Mouse (Mus musculus) embryonic stem cell, embryonic (primary cell): ENCODE measurements at regions not wholly inside any gene's neighbourhood (a gene's known extent, or its start where the extent isn't known, plus 50 kb on each side); places are given as distances from the start of the nearest gene placed in this dataset.

Experiments used
- CTCF ChIA-PET, 4 experiments: fragments of 300-600 bp in 2 of 4; fragments of 350-600 bp in 2 of 4; sonication (Branson Sonifier 250); formaldehyde crosslinking; loops; one replicate each; lab custom pipeline; 2022; ENCODE audit warnings: inconsistent platforms in 2 of 4; lab: Charles Lee
- POLR2A ChIA-PET, 4 experiments: fragments of 300-600 bp in 2 of 4; fragments of 350-600 bp in 2 of 4; sonication (Branson Sonifier 250); formaldehyde crosslinking; loops; one replicate each; lab custom pipeline; 2022; ENCODE audit warnings: antibody characterized with exemption in 4 of 4, inconsistent platforms in 1 of 4; lab: Charles Lee

GRCm38 (mm10) chr2:61386966-61387365, 191.4 kb upstream of the Tank start:
- ChIA-PET CTCF (no interaction called here), POLR2A (interaction anchor here in 1 of 4 experiments (0.7 kb wide), 1 partner anchor 351 kb away, joined by 3 read pairs; no protein-coding TSS in a partner anchor)

- ChIA-PET POLR2A (no interaction called here), CTCF (no interaction called here)
Observed at GRCm38 (mm10) chr2:61384467-61384866, 193.9 kb upstream of the Tank start.

DNA sequence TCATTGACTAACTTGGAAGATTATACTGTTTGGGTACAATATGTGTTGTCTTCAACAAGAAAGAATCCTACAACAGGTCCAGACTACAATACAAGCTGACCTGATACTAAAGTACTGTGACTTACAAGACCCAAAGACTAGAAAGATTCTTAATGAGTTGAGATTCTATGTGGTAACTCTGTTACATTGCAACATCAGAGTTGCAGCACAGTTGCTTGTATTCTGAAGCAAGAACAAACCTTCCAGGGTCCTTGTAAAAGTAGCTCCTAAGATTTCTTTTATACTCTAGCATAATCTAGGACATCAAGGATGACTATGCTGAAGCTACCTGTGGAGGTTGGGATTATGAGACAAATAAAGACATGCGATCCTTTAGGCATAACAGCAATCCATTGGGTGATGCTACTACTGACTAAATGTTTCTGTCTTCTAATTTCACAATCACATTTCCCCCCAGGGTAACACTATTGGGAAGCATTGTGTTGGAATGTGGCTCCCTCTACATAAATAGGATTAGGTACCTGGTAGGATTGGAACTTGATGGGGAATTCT, 194.6 kb upstream of the Tank start:
- ChIA-PET CTCF (no interaction called here), POLR2A (no interaction called here)

GRCm38 (mm10) chr2:61379076-61379475, 199.3 kb upstream of the Tank start:
- POLR2A ChIA-PET: no interaction called here
- CTCF ChIA-PET: interaction anchor here in 2 of 4 experiments (0.6 kb wide), 4 partner anchors 74 to 827 kb away, joined by 3 to 4 read pairs (median 3); no protein-coding TSS in a partner anchor

GRCm38 (mm10) chr2:61378297-61378696, 200.1 kb upstream of the Tank start:
- ChIA-PET POLR2A (no interaction called here), CTCF (interaction anchor here in 1 of 4 experiments (0.6 kb wide), 1 partner anchor 655 kb away, joined by 4 read pairs; no protein-coding TSS in a partner anchor)

- CTCF ChIA-PET: interaction anchor here in 1 of 4 experiments (0.6 kb wide), 1 partner anchor 992 kb away, joined by 5 read pairs; no protein-coding TSS in a partner anchor
Observed at GRCm38 (mm10) chr2:61377756-61378155, 200.6 kb upstream of the Tank start.

DNA sequence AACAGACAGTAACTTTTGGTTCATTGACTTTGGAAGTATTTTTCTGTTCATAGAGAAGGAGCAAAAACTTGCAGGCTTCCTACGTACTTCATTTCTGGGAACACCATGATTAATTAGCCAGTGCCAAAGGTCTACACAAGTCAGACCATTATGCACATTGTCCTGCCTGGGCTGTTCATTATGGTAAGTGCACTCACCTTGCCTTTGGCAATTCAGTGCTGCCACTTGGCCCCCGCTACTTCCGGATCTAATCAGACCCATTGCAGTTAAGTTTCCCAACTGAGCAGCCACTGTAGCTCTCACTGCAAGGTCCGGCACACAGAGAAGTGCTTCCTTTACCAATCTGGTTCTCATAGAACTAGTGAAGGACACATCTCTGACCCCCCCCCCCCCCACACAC, 215.8 kb upstream of the Tank start:
- ChIA-PET CTCF (interaction anchor here in 1 of 4 experiments (0.6 kb wide), 1 partner anchor 1165 kb away, joined by 6 read pairs; no protein-coding TSS in a partner anchor), POLR2A (interaction anchor here in 1 of 4 experiments (1.0 kb wide), 1 partner anchor 11 kb away, joined by 3 read pairs; no protein-coding TSS in a partner anchor)

More at GRCm38 (mm10) chr2:61377756-61378155, 200.6 kb upstream of the Tank start:
- POLR2A ChIA-PET: no interaction called here

DNA sequence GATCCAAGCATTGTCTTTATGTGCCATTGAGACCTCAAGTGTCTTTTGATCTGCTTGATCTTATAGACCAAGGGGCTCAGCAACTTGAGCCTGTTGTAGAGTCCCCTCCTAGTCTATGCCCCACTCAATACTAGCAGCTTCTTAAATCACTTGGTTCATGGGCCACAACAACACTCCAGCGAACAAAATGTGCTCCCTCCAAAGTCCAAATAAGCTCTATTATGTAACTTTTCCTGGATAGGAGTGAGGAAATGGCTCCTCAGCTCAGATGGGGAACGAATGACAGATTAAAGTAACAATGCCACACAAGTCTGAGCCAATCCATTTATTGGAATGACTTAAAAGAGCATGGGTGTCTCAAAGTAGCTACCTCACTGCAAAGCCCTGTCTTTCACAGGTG, 217.0 kb upstream of the Tank start:
- ChIA-PET CTCF (no interaction called here), POLR2A (no interaction called here)

DNA sequence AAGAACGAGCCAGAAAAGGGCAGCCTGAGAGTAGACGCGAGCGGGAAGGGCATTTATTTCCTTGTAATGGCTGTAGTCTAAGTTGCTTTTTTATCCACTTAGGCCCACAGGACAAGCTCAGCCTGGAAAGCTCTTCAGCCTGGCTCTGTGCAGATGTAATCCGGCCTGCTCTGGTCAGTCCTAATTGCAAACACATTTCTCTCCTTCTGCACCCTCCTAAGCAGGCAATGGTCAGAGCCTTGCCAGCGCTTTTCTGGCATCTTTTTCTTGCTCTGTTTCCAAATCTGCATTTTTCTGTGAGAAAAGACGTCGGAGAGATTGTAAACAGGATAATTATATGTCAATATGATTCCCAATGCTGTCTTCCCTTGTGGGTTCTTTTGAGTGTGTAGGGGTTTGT, 224.3 kb upstream of the Tank start:
- CTCF ChIA-PET: no interaction called here
- POLR2A ChIA-PET: no interaction called here

- ChIA-PET POLR2A (no interaction called here), CTCF (no interaction called here)
Observed at GRCm38 (mm10) chr2:61347451-61347850, 230.9 kb upstream of the Tank start.

DNA sequence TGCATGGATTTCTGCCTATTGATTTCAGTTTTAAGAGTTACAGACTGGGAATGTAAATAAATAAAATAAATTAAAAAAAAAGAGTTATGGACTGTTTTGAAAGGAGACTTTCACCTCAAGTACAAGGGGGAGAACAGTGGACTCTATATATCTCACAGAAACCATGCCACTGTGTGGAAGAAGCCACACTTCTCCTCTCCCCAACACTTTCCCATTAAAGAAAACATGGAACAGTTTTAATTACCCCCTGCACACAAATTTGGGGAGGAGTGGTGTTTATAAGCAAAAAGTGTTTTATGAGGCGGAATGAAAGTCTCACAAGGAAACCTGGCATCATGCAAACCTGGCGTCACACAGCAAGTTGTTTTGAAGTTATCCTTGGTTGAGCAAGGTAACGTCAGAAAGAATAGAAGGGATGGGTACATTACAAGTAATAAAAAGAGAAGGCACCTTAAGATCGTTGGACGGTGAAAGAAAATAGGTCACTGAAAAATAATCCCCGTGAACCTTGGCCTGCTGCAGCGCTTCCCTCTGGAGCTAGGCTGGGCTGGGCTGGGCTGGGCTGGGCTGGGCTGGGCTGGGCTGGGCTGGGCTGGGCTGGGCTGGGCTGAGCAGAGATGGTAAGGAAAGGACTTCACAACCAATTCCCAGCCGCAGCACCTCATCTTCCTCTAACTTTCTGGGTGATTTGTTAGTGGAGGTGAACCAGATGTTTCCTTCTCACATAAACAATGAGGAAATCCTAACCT, 232.2 kb upstream of the Tank start:
- CTCF ChIA-PET: no interaction called here
- POLR2A ChIA-PET: no interaction called here

DNA sequence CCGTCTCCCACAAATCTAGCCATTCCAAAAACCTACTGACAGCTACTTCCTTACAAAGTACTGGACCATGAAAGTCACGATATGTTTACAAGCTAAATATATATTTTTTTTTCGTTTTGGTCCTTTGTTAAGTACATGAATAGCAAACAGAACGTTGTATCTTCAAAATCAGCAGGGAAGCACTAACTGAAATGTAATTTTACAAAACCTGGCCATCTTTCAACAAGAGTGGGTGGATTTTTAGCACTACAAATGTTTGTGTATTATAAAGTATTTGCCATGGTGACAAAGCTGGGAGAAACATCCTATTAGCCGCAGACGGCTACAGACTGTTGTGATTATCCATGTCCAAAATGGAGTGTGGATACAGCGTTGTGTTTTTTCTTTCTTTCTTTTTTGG, 233.1 kb upstream of the Tank start:
- ChIA-PET CTCF (no interaction called here), POLR2A (no interaction called here)

GRCm38 (mm10) chr2:61344556-61345131, 233.7 kb upstream of the Tank start:
- POLR2A ChIA-PET: no interaction called here
- CTCF ChIA-PET: no interaction called here

- CTCF ChIA-PET: no interaction called here
- POLR2A ChIA-PET: no interaction called here
Observed at GRCm38 (mm10) chr2:61341254-61341653, 237.1 kb upstream of the Tank start.

DNA sequence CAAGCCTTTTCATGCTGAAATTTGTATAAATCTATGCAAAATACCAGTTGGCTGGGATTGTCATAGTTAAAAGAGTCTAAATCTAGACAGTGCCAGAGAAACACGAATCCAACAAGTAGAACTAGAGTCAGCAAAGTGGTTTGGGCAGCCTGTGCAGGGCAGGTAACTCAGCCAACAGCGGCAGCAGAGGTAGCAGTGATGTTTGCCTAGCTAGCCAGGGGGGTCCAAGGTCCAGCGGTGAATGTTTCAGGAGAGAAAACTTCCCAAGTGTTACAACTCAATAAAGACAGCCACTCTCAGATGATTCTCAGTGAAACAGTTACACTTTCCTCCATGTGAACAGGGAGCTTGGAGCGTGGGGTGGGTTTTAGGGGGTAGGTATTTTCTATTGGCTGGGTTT, 259.2 kb upstream of the Tank start:
- ChIA-PET POLR2A (no interaction called here), CTCF (no interaction called here)

DNA sequence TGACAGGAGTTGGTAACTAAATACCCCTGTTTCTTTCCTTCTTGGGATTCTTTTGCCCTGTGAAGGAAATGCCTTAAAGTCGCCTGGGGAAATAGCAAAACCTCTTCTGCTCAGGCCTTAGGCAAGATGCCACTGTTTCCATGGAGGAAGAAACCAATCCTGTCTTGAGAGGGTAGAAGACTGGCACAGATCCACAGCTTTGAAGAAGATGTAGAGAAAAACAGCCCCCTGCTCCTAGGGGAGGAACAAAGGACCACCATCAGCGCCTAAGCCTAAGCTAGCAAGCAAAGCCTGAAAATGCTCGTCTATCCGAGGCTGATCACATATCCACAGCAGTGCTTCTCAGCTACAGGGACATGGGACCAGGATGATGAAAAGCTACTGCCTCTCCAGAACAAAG, 268.0 kb upstream of the Tank start:
- ChIA-PET POLR2A (no interaction called here), CTCF (no interaction called here)

DNA sequence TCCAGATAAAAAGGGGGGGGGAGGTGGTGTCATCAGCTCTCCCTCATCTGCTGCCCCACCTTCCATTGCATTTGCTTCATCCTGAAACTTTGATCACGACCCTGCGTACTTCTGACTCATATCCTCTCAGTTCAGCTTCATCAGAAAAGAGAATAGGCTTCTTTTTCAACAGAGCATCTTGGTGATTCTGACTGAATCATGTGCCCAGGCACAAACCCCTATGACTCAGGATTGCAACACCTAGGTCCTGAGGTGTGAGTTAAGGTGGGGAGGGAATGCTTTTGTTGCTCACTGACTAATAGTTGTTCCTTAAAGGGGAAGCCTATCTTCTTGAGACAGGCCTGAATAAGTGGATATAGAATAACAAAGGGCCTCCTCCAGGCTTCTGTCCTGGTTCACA, 269.2 kb upstream of the Tank start:
- ChIA-PET POLR2A (no interaction called here), CTCF (no interaction called here)

DNA sequence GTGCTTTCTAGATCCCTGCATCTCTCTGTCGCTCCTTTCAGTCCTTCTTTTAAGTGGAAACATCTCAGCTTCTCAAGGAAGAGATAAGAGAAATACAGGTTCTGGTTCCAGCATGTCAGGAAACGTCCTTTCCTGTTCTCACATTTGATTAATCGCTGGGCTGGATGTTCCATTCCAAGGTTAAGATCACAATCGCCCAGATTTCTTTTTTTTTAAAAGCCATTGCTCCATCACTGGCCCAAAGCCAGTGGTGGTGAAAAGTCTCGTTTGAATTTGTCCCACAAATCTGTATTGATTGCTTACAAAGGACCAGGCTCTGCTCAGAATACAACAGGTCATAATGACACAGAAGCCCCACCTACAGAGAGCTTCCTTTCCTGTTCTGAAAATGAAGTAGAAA, 281.2 kb upstream of the Tank start:
- ChIA-PET CTCF (no interaction called here), POLR2A (no interaction called here)

DNA sequence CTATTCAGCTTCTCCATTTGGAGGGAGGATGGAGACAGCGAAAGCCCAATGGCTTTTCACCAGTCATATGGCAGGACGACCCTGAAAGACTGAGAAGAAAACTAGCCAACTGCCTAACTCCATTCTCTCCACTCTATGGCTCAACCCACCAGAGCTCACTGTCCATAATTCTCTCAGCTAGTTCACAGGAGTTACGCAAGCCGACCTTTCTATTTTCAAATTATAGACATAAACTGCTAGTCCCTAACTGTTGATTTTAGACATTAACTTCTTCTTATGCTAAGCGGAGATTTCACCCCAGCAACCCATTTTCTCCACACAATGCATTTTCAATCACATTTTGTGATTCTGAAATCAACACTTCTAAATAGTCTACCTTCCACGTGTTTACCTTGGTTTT, 281.8 kb upstream of the Tank start:
- ChIA-PET CTCF (no interaction called here), POLR2A (no interaction called here)

GRCm38 (mm10) chr2:61295261-61295964, 283.0 kb upstream of the Tank start:
- CTCF ChIA-PET: no interaction called here
- POLR2A ChIA-PET: no interaction called here
